20 mouse cellular contexts compared by ENCODE assay signal in the genomic region with DNA sequence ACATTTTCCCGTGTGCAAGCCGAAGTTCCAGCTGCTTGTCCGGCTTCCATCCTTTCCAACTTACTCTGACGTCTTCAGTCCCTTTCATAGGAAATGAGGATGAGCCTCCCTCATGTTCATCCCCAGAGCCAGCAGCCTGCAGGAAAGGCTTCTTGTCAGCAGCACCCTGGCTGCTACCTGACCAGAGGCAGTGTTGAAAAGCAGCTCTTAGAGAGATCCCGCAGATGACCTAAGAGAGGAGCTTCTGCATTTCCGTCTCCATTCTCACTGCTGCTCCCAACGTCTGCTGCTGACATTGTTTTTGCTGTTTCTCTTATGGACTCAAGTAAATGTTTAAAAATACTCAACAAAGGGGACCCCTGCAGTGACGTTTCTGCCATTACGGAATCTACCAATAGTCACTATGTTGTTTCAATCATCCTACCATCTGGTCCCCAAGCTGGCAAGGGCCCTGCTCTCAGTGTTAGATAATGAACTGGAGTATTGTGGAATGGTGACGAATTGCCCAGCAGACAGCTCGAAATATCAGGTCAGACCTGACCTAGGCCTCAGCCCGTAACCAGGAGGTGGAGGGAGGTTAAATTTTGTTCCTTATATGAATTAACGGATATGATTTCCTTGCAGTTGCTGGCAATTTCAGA.
A peak's percentile ranks its signal among the peaks of the same experiment; 100 is the strongest.
DNase-seq lines count a peak whose midpoint lies in the region; ATAC-seq lines count a peak whose summit lies in the region.
"Had no signal": no experiment of that assay in that cellular context is flagged by ENCODE, and none has a peak within 500 bp of the region (broad histone marks: within the 10 kb centered on the region; RNA-seq: fewer than 3 reads in every experiment).

No protein-coding gene starts in this region.

- ATAC-seq in hindbrain, embryonic 16.5 days = peak; percentile 50; the same call in 1 of the 2 replicates
- ATAC-seq: CD4-positive, CD25-positive, alpha-beta regulatory T cell, adult 4 months; forebrain, embryonic 13.5 days; liver, postnatal 0 days; Patski had no signal

- no peaks in the 10 kb centered on the region for H3K9me3 ChIP-seq in hindbrain, embryonic 16.5 days (ENCODE audit: control insufficient read depth, low read length)
- H3K9me3 ChIP-seq in hindbrain, embryonic 10.5 days = no peaks in the 10 kb centered on the region
- H3K9me3 ChIP-seq in limb, embryonic 10.5 days (replicated peaks) = no peaks in the 10 kb centered on the region
- H3K9me3 ChIP-seq: forebrain, embryonic 13.5 days; midbrain, embryonic 10.5 days; neural tube, embryonic 13.5 days had no signal

- H3K27me3 ChIP-seq in hindbrain, embryonic 16.5 days (replicated peaks; ENCODE audit: control insufficient read depth, insufficient read depth, low read length) = no peaks in the 10 kb centered on the region
- no peaks in the 10 kb centered on the region for H3K27me3 ChIP-seq in hindbrain, embryonic 10.5 days (ENCODE audit: insufficient read depth, poor library complexity, severe bottlenecking)
- H3K27me3 ChIP-seq in limb, embryonic 10.5 days (ENCODE audit: low read depth, poor library complexity, severe bottlenecking) = no peaks in the 10 kb centered on the region
- H3K27me3 ChIP-seq: forebrain, embryonic 13.5 days; neural tube, embryonic 13.5 days; Patski had no signal

- no peaks in the 10 kb centered on the region for H3K4me1 ChIP-seq in hindbrain, embryonic 16.5 days (ENCODE audit: control insufficient read depth, insufficient read depth, low read depth, low read length)
- H3K4me1 ChIP-seq in hindbrain, embryonic 10.5 days (replicated peaks) = no peaks in the 10 kb centered on the region
- H3K4me1 ChIP-seq in limb, embryonic 10.5 days = peaks cover 3% of the 10 kb centered on the region; the same call in 1 of the 2 replicates
- H3K4me1 ChIP-seq: forebrain, embryonic 13.5 days; midbrain, embryonic 10.5 days had no signal

- no peak overlapping the region for H3K9ac ChIP-seq in hindbrain, embryonic 16.5 days (ENCODE audit: low read depth, low read length)
- H3K9ac ChIP-seq: forebrain, embryonic 13.5 days; liver, postnatal 0 days; neural tube, embryonic 13.5 days had no signal

- H3K4me2 ChIP-seq in hindbrain, embryonic 16.5 days (ENCODE audit: low read length) = no peak overlapping the region
- H3K4me2 ChIP-seq: forebrain, embryonic 13.5 days; neural tube, embryonic 13.5 days had no signal

- DNase-seq in cerebellum, adult 18-20 months = peak; percentile 3 to 5
- DNase-seq in cerebellum, adult 9-11 months = no peak
- DNase-seq in hindbrain, embryonic 10.5 days (ENCODE audit: low spot score) = no peak
- DNase-seq in cerebellum, postnatal 10 days = peak; percentile 44 to 52
- peak; percentile 9 to 25 for DNase-seq in layer of hippocampus, postnatal 14 days (ENCODE audit: low spot score in 2 of 2)
- DNase-seq in lung, postnatal 14 days = no peak
- no peak for DNase-seq in limb, embryonic 10.5 days (ENCODE audit: low spot score)
- DNase-seq: adrenal gland, adult 8-10 months; gastrocnemius, postnatal 25 days; kidney, adult 8-10 months; kidney, postnatal 14 days; liver, postnatal 0 days; lung, postnatal 36 days; thymus, postnatal 14 days had no signal

- H3K36me3 ChIP-seq in hindbrain, embryonic 16.5 days (ENCODE audit: control insufficient read depth, insufficient read depth, low read length) = no peaks in the 10 kb centered on the region
- no peaks in the 10 kb centered on the region for H3K36me3 ChIP-seq in hindbrain, embryonic 10.5 days
- no peaks in the 10 kb centered on the region for H3K36me3 ChIP-seq in limb, embryonic 10.5 days
- H3K36me3 ChIP-seq: midbrain, embryonic 10.5 days; neural tube, embryonic 13.5 days had no signal

- WGBS in hindbrain, embryonic 16.5 days = 58% methylated on average over 13 of the region's 13 CpGs
- 69% methylated on average over 13 of the region's 13 CpGs for WGBS in hindbrain, embryonic 10.5 days
- WGBS in limb, embryonic 10.5 days = 78% methylated on average over 13 of the region's 13 CpGs

- no peak overlapping the region for H3K27ac ChIP-seq in hindbrain, embryonic 16.5 days (ENCODE audit: low read depth, low read length)
- no peak overlapping the region for H3K27ac ChIP-seq in hindbrain, embryonic 10.5 days
- H3K27ac ChIP-seq in limb, embryonic 10.5 days = no peak overlapping the region
- H3K27ac ChIP-seq: forebrain, embryonic 13.5 days; midbrain, embryonic 10.5 days; neural tube, embryonic 13.5 days had no signal

- H3K4me3 ChIP-seq in hindbrain, embryonic 16.5 days (ENCODE audit: low read length) = no peak overlapping the region
- H3K4me3 ChIP-seq in hindbrain, embryonic 10.5 days = no peak overlapping the region
- no peak overlapping the region for H3K4me3 ChIP-seq in limb, embryonic 10.5 days
- H3K4me3 ChIP-seq: forebrain, embryonic 13.5 days; midbrain, embryonic 10.5 days; neural tube, embryonic 13.5 days had no signal

Comparison
In these comparisons a context has a peak if more than half of its experiments do, and no peak if none do; other contexts are left out.
1. DNase-seq: peak in cerebellum, adult 18-20 months (2 of 2), cerebellum, postnatal 10 days (2 of 2) and layer of hippocampus, postnatal 14 days (2 of 2); none in cerebellum, adult 9-11 months (single experiment), hindbrain, embryonic 10.5 days (single experiment), lung, postnatal 14 days (single experiment) and limb, embryonic 10.5 days (single experiment).